Mouse (Mus musculus) ovary, postnatal 14 days (tissue): ENCODE measurements around the gene 4930455H04Rik.

Experiments
- DNase-seq: peaks from one replicate; pipeline ENCODE4 v3.0.0; 2022; ENCODE audit warnings: low spot score

4930455H04Rik gene

DNA sequence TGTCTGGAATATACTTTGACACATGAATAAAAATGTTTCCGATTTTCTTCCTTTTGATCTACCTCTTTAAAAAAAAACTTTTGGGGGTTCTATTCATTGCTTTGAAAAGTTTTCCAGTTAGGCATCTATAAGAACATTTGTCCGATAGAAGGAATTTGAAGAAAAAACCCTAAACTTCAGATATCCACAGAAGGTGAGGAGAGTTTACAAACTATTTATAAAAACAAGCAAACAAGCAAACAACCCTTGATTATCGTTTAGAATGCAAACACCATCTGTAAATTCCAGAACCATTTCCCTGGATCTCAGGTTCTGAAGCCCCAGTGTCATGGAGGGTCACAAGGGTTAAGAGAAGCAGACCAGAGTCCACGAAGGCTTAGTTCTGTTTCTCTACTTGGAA is at the start of gene 4930455H04Rik:
TSS of gene 4930455H04Rik (plus strand) at position 301 of the 400 bp plus-strand sequence.
- no peak for DNase-seq

DNA sequence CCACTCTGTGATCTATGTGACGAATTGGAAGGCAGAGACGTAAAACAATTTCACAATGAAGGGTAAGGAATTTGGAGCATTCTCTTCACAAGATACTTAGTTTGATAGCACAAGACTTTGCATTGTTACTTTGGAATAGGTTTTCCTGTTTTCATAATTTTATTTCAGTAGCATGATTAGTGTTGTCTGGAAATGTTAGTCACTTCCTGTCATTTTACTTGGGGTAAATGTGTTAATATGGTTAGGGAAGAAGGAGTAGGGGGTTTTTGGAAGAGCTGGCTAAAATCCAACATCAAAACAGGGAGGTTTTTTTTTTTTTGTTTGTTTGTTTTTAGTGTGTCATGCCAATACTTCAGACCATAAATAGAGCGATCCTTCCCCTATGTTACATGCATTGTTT is 46.5 kb upstream of the 4930455H04Rik start:
- DNase-seq = no peak

DNA sequence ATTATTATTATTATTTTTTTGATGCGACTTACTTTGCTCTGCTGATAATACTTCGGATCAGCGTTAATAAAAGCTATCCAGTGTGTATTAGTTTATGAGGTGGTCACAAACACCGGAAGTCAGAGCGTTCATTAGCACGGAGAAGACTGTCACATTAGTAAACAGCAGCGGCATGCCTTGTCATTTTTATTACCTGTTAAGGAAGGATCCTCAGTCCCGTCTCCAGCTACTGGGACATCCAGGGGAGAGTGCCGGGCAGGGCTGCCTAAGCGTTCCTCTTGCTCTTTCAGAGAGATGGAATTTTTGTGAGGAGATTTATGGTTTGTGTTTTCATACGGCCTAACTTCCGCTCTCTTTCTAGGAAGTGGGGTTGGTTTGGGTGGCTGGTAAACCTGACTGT is 45.0 kb upstream of the 4930455H04Rik start:
- no peak for DNase-seq

DNA sequence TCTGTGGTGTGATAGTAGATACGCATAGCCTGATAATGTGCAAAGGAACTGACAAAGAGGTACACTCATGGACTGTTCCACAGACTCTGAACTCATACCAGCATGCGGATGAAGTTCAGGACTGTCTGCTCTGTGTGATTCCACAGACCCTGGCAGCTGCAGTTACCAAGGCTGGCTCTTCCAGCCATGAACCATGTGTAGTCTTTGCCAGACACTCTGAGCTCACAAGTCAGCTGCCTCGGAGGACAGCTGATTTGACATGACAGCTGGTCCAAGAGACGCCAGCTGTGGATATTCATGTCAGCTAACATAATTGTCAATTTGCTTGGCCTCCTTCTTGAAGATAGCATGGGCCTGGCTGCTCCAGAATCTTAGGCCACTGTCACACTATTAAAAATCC is 39.1 kb upstream of the 4930455H04Rik start:
- DNase-seq = no peak

DNA sequence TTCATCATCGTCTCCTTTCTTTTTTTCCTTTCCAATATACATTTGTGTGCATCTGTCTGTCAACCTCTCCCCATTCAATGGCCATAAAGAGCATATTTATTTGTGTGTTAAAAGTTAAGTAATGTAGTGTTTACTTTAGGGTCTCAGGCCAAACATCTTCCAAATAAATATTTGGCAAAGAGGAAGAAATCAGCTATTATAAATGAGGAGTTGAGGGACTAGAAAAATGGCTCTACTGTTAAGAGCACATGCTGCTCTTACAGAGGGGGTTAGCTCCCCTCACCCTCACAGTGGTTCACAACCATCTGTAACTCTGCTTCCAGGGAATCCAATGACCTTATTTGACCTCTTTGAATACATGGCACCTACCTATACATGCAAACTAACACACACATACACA is 34.9 kb upstream of the 4930455H04Rik start:
- no peak for DNase-seq

DNA sequence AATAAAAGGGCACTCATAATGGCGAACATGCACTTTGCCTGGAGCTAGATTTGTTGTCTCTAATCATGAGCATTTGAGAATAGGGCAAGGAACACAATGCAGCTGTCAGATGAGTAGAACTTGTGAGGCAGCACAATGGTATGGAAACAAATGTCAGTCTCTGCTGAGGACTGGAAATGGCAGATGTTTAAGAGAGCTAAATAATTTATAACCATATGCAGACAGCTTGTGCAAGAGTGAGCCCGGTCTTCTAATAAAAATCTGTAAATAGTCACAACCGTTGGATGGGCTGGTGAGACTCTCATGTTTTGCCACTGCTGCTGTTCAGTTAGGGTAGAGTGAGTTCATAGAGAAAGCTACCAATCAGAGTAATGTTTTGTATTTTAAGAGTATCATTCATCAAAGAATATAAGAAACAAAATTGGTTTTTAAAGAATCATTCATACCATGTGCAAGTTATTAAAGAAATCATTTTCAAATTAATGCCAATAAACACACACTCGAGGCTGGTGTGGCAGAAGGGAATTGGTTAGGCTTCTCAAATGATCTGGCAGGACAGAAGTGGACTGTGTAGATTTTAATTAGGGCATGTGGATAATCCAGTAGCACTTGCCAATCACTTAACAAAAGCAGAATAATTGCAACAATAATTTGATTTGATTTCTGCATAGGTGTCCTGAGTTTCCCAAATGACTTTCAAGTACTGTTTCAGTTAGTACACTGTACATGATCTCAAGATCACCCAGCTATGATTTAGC is 31.0 kb upstream of the 4930455H04Rik start:
- DNase-seq = no peak

DNA sequence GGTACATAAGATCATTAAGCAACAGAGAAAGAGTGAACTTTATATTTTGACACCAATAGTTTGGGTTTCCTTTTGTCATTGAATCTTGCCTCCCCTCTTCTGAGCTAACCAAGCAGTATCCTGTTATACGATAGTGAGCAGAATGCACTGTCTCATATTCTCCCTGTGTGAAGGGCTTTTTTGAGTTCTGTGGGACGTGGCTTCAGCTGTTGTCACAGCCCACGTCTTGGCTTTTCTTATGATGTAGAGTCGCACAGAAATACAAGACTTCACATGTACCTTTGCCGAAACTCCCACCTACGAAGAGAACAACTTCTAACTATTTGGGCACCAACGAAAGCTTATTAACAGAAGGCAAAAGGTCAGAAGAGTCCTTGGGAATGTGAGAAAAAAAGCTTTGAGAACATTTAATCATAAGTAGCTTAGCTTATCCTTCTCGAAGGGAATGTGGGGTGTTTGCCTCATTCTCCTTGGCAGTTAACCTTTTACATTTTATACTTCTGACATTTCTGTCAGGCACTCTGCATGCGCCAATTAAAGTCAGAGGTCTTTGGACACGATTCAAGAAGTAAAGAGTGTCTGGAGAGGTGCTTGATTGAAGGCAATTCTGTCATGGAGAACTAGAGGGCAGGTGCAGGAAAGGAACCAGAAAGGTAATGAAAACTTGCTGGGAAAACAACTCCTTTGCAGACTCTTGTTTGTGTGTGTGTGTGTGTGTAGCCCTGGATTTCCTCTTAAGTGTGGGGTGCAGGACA is 27.1 kb upstream of the 4930455H04Rik start:
- DNase-seq = no peak

DNA sequence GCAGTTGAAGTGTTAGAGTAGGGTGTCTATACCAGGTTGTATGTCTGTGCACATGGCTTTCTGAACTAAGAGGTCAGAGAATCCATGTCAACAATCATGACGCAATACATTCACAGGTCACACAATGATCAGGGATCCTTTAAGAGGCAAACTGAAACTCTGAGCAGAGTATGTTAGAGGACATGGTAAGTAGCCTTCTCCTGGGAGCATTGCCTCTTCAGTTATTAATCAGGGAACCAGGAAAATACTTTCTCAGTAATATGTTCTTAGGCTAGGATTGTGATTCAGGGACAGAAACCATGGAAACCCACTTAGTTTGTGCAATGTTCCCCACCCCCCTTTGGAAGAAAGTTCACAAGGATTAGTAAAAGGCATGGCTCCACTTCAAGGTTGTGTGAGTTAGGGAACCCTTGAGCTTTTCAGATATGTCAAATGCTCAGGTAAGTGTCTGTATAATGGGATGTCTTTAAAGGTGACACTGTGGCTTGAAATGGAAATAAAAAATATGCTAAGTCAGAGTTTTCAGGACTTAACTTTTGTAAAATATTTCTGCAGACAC is 26.4 kb upstream of the 4930455H04Rik start:
- DNase-seq = no peak

DNA sequence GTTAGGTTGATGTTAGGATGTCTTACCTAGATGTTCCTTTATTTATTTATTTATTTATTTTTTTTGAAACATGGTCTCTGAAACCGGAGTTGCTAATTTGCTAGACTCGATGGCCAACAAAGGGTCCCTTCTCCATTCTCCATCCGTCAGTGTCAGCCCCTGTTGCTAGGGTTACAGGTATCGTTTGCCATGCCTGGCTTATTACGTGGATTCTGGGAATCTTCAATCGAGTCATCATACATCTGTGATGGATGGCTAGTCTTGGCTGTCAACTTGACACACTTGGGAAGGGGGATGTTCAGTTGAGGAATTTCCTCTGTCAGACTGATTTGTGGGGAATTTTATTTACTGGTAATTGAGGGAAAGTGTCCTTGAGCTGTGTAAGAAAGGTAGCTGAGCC is 25.3 kb upstream of the 4930455H04Rik start:
- no peak for DNase-seq

DNA sequence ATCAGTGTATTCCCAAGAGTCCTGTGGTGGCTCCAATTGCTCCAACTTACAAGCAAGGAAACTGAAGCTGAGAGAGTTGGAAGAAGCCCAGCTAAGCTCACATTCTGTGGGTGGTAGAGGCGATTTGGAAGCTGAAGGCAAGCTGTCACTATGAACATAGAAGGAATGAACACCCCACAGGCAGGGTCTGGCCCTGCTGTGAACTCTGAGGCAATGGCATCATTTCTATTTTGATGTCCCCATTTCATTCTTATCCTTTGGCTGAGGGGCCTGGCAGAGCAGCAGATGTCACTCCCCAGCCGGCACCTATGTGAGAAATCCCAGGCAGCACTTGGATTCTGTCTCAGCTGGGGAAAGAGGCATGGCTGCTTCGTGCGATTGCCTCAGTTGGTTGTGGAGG is 24.6 kb upstream of the 4930455H04Rik start:
- no peak for DNase-seq

DNA sequence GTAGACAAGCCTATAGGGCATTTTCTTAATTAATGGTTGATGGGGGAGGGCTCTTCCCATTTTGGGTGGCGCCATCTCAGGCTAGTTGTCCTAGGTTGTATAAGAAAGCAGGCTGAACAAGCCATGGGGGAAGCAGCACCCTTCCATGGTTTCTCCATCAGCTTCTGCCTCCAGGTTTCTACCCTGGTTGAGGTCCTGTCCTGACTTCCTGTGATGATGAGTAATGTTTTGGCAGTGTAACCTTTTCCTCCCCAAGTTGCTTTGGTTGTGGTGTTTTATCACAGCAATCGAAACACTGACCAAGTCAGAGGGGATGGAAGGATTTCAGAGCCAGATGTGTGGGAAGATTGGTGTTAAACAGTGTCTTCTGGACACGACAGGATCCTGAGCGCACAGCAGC is 21.6 kb upstream of the 4930455H04Rik start:
- no peak for DNase-seq

DNA sequence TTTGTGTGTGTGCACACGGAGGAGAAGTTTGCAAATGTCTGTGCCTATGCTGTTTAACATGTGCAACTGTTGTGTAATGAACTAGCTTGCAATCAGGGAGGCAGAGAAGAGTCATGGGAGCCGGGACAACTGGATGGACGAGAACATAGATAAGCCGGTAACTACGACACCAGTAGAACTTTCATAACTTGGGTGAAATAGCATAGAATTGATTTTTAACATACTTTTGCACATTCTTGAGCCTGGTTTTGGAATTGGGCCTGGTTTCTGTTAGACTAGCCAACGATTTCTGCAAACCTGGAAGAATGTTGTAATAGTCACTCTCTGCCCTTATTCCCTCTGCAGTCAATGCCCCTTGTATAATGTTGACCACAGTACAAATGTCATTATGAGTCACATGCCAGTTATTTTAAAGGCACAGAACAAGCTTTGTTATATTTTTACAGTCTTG is 17.4 kb upstream of the 4930455H04Rik start:
- no peak for DNase-seq

DNA sequence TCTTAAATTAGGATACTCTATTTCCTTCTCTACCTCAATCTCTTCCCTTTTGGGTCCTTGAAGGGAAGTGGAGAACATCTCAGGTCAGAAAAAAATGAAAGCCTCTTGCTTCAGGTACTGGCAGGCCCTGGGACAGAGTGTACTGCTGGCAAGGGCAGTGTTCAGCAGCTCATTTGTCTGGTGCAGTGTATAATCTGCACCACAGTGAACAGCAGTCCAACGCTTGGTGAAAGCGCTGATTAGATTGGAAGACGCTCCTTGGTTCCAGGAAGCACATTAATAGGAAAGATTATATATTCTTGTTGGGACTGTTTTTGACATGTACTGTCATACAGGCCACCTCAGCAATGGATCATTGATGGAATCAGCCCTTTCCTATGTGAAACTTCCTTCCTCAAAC is 16.6 kb upstream of the 4930455H04Rik start:
- no peak for DNase-seq

DNA sequence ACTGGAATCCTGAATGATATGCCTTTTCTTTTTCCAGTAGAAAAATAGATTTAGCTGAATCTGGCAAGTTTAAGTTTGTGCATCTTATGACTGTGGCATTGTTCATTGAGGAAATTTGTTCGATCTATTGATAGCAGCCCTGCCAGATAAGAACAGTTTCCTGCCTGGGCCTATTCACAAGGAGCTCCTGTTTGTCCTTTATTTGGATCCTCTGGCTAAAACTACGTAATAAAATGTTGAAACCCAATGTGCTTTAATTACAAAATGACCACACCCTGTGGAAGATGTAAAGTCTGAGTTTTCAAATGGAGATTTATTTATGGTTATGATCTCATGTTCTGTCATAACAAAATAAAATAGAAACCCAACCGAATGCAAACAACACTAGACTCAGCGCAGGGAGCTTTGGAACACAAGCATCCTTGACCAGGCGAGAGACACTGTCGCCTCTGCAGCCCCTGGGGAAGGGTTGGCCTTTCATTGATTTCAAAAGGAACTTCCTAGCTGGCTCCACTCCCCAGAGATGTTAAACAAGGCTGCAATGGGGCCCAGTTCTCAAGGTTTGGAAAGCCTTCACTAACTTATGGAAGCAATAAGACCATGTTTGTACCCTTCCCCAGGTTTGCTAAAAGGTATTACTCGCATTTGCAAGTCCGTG is 15.7 kb upstream of the 4930455H04Rik start:
- DNase-seq = no peak

DNA sequence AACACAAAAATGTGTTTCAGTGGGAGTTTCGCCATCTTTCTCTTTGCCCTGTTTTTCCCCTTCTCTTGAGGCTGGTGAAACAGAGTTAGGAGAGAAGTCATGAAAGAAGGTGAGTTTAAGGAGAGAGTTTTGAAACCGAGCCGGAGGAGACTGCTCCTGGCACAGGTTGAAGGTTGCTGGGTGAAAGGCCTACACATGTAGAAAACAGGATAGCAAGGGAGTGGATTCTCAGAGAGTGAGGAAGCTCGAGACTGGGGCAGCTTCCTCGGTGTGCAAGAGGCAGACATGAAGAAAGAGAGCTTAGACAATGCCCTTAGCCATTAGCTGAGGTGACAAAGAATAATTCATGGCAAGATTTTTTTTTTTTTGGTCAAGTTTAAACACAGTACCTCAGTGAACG is 14.7 kb upstream of the 4930455H04Rik start:
- no peak for DNase-seq

DNA sequence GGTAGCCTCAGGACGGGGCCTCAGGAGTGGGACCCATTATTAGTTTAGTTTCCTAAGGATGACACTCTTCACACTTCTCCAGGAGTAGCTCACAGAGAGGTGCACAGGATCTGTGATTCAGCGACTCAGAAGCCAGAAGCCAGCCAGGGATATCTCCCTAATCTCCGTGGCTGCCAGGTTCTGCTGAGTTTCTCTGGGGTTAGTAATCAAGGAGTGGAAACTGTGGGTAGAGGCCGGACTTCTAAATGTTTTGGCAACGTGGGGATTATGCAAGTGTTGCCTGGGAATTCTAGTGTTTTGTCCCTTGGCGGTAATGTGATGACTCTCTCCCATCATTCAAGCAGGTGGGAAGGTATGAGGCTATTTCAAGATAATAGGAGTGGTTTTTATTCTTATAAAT is 13.0 kb upstream of the 4930455H04Rik start:
- DNase-seq = no peak

DNA sequence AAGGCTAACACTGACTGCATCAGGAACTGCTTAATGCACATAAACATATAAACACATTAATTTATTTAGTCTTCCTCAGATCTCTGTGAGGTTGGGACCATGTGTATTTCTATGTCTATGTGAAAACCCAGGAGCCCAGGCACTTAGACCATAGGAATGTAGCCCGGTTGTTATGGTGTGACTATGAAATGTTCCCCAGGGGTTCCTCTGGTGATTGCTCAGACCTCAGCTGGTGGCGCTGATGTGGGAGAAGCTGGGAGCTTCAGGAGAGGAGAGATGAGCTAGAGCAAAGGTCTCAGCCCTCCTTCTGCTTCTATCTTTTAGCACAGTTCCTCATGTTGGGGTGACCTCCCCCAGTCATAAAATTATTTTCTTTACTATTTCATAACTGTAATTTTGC is 7.7 kb upstream of the 4930455H04Rik start:
- DNase-seq = no peak

DNA sequence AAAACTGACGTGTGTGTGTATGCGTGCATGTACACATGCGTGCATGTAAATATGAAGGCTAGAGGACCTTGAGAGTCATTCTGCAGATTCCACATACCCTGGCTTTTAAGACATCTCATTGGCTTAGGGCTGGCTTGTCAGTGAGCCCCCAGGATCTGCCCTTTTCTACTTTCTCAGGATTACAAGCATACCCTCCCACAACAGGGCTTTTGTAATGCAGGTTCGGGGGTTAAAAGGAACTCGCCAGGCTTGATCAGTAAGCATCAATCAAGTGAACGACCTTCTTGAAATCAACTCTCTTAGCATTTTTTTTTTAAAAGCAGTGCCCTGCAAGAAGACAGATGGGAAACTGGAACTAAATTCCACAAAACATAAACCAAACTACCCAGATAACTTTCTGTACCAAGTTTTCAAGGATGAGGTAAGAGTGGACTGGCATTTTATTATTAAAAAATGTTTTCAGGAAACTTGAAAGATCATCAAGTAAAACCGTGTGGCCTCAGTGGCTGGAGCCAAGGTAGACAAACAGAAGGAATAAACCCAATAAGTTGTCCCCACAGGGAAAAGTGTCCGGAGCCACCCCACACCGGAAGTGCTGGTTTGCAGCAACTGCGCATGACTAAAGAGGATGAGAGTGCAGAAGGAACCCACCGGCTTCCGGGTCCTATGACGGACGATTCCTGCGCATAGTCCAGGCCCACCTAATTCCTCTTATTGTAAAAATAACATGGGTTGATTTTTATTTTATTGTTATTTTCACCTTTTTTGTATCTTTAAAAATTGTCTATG is 6.5 kb upstream of the 4930455H04Rik start:
- no peak for DNase-seq

DNA sequence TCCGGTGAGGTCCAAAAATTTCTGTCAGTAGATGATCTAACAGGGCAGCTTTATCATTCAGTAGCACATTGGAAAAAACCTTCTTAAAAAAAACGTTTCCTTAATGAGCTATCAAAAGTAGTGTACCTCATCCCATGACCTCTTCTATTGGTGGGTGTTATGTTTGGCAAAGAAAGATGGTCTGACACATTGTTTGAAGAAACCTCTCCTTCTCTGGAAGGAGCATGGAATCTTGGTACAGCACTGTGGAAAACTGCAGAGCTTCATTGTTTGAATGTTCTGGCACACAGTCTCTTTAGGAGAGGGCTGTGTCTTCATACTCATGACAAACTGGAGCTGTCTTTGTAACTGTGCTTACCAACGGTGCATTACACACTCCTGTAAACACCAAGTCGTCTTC is 4.9 kb upstream of the 4930455H04Rik start:
- DNase-seq = no peak

DNA sequence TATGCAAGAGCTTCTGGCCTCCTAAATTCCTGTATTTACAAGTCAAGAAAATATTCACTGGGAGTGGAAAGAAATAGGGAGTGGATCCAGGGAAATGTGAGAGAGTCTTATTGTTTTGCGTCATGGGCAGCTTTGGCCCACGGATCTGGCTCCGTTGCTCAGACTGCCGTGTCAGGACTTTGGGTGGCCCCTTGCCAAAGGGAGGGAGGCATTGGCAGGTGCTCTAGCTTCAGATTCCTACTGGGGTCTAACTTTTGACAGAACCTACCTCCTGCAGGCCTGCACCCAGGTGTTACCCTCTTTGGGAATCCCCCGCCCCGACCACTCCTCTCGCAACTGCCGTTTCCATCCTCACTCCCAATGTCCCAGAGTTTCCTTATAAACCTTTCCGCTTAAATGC is 3.6 kb upstream of the 4930455H04Rik start:
- no peak for DNase-seq

DNA sequence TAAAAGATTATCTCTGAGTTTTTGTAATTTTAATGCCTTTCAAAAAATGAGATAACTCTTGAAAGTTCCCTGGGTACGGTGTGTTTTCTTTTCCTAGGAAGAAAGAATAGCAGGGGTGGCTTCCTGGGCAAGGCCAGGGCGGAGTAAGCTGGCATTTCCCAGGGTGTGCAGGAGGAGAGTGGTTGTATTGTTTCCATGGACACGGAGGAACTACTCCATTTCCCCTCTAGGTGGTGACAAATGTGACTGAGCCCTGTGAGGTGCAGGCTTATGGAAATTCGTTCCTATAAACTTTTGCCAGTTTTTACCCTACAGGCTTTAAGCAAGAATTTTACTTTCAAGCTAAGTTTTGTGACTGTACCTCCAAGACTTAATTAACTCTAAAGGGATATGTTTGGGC is 1.8 kb upstream of the 4930455H04Rik start:
- no peak for DNase-seq

DNA sequence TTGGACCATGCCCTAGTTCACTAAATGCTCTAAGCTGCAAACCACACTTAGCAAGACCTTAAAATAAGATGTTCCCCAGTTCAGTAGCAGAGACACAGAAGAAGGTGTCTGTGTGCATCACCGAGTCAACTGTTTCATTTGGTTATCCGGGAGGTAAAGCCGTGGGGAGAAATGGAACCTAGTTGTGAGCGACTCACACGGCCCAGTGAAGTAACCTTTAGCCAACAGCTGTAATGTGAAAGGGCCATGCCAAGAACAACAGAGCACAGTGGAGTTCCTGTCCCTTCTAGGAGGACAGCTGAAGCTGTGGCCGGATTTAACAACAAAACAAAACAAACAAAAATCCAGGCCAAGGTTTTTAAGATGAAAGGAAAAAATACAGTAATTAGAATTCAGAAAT is 1.3 kb upstream of the 4930455H04Rik start:
- no peak for DNase-seq
